Mouse (Mus musculus): ENCODE measurements around the gene Zmynd12.

DNA sequence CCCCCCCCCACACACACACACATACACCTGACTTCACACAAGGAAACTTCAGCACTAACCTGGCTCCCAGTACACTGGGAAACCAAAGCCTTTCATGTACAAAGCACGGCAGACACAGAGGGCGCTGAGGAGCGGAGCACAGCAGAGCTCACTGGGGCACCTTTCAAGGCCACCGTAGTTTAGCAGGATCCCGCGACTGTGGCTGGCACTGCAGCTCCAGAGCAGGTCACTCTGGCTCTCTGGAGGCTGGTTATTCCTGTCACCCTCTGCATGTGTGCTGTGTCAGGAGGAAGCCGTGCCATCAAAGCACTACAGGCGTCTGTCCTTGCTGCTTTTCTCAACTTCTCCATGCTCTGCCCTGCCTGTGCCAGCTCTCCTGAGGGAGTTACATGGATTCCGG, 60.4 kb downstream of the Zmynd12 start:
- TF ChIP-seq GATA1 (IDR thresholded peaks at IDR 0.05; ENCODE audit: low read length) (no peak), TAL1 (IDR thresholded peaks at IDR 0.05; ENCODE audit: low read length) (no peak)

All from erythroblast, embryonic 14.5 days (primary cell).